Mouse (Mus musculus): Measurements from ENCODE around the gene Ank3. TPM values are rescaled to one million over a fixed set of nuclear protein-coding genes. Genes with fewer than 3 reads are reported as not detected.

The Ank3 gene
- polyA plus RNA-seq, 1 experiment from 2014 or later = 48.8 TPM

GRCm38 (mm10) chr10:69928358-69928757 lies 529.8 kb downstream of the Ank3 start:
- 0 out of 2 replicates have a peak overlapping the region, but pooled peaks have one; percentile 24 for H3K9ac ChIP-seq (ENCODE audit: low read depth, low read length)
- ATAC-seq (replicated peaks; ENCODE audit: low FRiP score, low read depth) = peak; percentile 12; the same call in 1 of the 2 replicates
- TF ChIP-seq CTCF (IDR thresholded peaks at IDR 0.05; ENCODE audit: low read depth) = no peak
- H3K36me3 ChIP-seq (ENCODE audit: insufficient read depth, low read length) = 0 out of 2 replicates have a peak, but pooled peaks cover 7% of the 10 kb centered on the region
- 22% methylated on average over 7 of the region's 7 CpGs for WGBS
- no peaks in the 10 kb centered on the region for H3K27me3 ChIP-seq (ENCODE audit: insufficient read depth, low read length)
- H3K9me3 ChIP-seq (replicated peaks; ENCODE audit: low read length) = no peaks in the 10 kb centered on the region
- no peak overlapping the region for H3K4me3 ChIP-seq (replicated peaks; ENCODE audit: low read depth, low read length)
- peak overlapping the region; percentile 77 for H3K4me2 ChIP-seq (ENCODE audit: low read length)
- peaks cover 13% of the 10 kb centered on the region; the same call in 1 of the 2 replicates for H3K4me1 ChIP-seq (replicated peaks; ENCODE audit: insufficient read depth, low read length)
- DNase-seq (ENCODE audit: low spot score) = peak; percentile 69
- peak overlapping the region; percentile 84 for H3K27ac ChIP-seq

GRCm38 (mm10) chr10:69930503-69930902 lies 531.9 kb downstream of the Ank3 start:
- Histone ChIP-seq H3K4me1 (replicated peaks; ENCODE audit: insufficient read depth, low read length) (peaks cover 5% of the 10 kb centered on the region; the same call in 1 of the 2 replicates), H3K9me3 (replicated peaks; ENCODE audit: low read length) (no peaks in the 10 kb centered on the region), H3K36me3 (ENCODE audit: insufficient read depth, low read length) (0 out of 2 replicates have a peak, but pooled peaks cover 10% of the 10 kb centered on the region), H3K9ac (ENCODE audit: low read depth, low read length) (no peak overlapping the region), H3K27me3 (ENCODE audit: insufficient read depth, low read length) (no peaks in the 10 kb centered on the region), H3K27ac (no peak overlapping the region), H3K4me2 (ENCODE audit: low read length) (no peak overlapping the region), H3K4me3 (replicated peaks; ENCODE audit: low read depth, low read length) (no peak overlapping the region)
- 83% methylated on average over 8 of the region's 8 CpGs for WGBS
- ATAC-seq (replicated peaks; ENCODE audit: low FRiP score, low read depth) (no peak), DNase-seq (ENCODE audit: low spot score) (no peak)
- TF ChIP-seq CTCF (IDR thresholded peaks at IDR 0.05; ENCODE audit: low read depth) = no peak

- peak overlapping the region; percentile 19; the same call in 1 of the 2 replicates for H3K27ac ChIP-seq
- WGBS = 84% methylated on average over 5 of the region's 5 CpGs
- ATAC-seq (replicated peaks; ENCODE audit: low FRiP score, low read depth) = peak; percentile 76
- H3K27me3 ChIP-seq (ENCODE audit: insufficient read depth, low read length) = no peaks in the 10 kb centered on the region
- TF ChIP-seq CTCF (IDR thresholded peaks at IDR 0.05; ENCODE audit: low read depth) = no peak
- H3K4me3 ChIP-seq (replicated peaks; ENCODE audit: low read depth, low read length) = no peak overlapping the region
- peaks cover 28% of the 10 kb centered on the region for H3K36me3 ChIP-seq (ENCODE audit: insufficient read depth, low read length)
- no peaks in the 10 kb centered on the region for H3K9me3 ChIP-seq (replicated peaks; ENCODE audit: low read length)
- no peaks in the 10 kb centered on the region for H3K4me1 ChIP-seq (replicated peaks; ENCODE audit: insufficient read depth, low read length)
- H3K9ac ChIP-seq (ENCODE audit: low read depth, low read length) = no peak overlapping the region
- no peak overlapping the region for H3K4me2 ChIP-seq (ENCODE audit: low read length)
- no peak for DNase-seq (ENCODE audit: low spot score)
These were observed 538.0 kb downstream of the Ank3 start for GRCm38 (mm10) chr10:69936443-69937067.

- Histone ChIP-seq H3K9ac (ENCODE audit: low read depth, low read length) (no peak overlapping the region), H3K9me3 (replicated peaks; ENCODE audit: low read length) (no peaks in the 10 kb centered on the region), H3K4me2 (ENCODE audit: low read length) (no peak overlapping the region), H3K4me3 (replicated peaks; ENCODE audit: low read depth, low read length) (no peak overlapping the region), H3K36me3 (ENCODE audit: insufficient read depth, low read length) (peaks cover 28% of the 10 kb centered on the region), H3K27me3 (ENCODE audit: insufficient read depth, low read length) (no peaks in the 10 kb centered on the region), H3K27ac (no peak overlapping the region), H3K4me1 (replicated peaks; ENCODE audit: insufficient read depth, low read length) (no peaks in the 10 kb centered on the region)
- DNase-seq (ENCODE audit: low spot score) (no peak), ATAC-seq (replicated peaks; ENCODE audit: low FRiP score, low read depth) (0 out of 2 replicates have a peak, but pooled peaks have one; percentile 31)
- 88% methylated on average over 7 of the region's 7 CpGs for WGBS
- no peak for TF ChIP-seq CTCF (IDR thresholded peaks at IDR 0.05; ENCODE audit: low read depth)
These were observed 538.8 kb downstream of the Ank3 start for GRCm38 (mm10) chr10:69937291-69937921.

GRCm38 (mm10) chr10:69939144-69939543 lies 540.6 kb downstream of the Ank3 start:
- no peak overlapping the region for H3K9ac ChIP-seq (ENCODE audit: low read depth, low read length)
- no peak overlapping the region for H3K4me2 ChIP-seq (ENCODE audit: low read length)
- no peak overlapping the region for H3K27ac ChIP-seq
- no peak for TF ChIP-seq CTCF (IDR thresholded peaks at IDR 0.05; ENCODE audit: low read depth)
- no peak overlapping the region for H3K4me3 ChIP-seq (replicated peaks; ENCODE audit: low read depth, low read length)
- no peaks in the 10 kb centered on the region for H3K4me1 ChIP-seq (replicated peaks; ENCODE audit: insufficient read depth, low read length)
- peaks cover 21% of the 10 kb centered on the region for H3K36me3 ChIP-seq (ENCODE audit: insufficient read depth, low read length)
- DNase-seq (ENCODE audit: low spot score) (no peak), ATAC-seq (replicated peaks; ENCODE audit: low FRiP score, low read depth) (no peak)
- 77% methylated on average over 7 of the region's 7 CpGs for WGBS
- no peaks in the 10 kb centered on the region for H3K9me3 ChIP-seq (replicated peaks; ENCODE audit: low read length)
- no peaks in the 10 kb centered on the region for H3K27me3 ChIP-seq (ENCODE audit: insufficient read depth, low read length)

- Histone ChIP-seq H3K27ac (no peak overlapping the region), H3K36me3 (ENCODE audit: insufficient read depth, low read length) (peaks cover 18% of the 10 kb centered on the region), H3K9me3 (replicated peaks; ENCODE audit: low read length) (no peaks in the 10 kb centered on the region), H3K27me3 (ENCODE audit: insufficient read depth, low read length) (no peaks in the 10 kb centered on the region), H3K9ac (ENCODE audit: low read depth, low read length) (no peak overlapping the region), H3K4me2 (ENCODE audit: low read length) (no peak overlapping the region), H3K4me3 (replicated peaks; ENCODE audit: low read depth, low read length) (no peak overlapping the region), H3K4me1 (replicated peaks; ENCODE audit: insufficient read depth, low read length) (no peaks in the 10 kb centered on the region)
- DNase-seq (ENCODE audit: low spot score) (no peak), ATAC-seq (replicated peaks; ENCODE audit: low FRiP score, low read depth) (no peak)
- WGBS = 74% methylated on average over 7 of the region's 7 CpGs
- no peak for TF ChIP-seq CTCF (IDR thresholded peaks at IDR 0.05; ENCODE audit: low read depth)
These were observed 541.4 kb downstream of the Ank3 start for GRCm38 (mm10) chr10:69939966-69940365.

Measured in kidney, postnatal 0 days (tissue).